Mouse (Mus musculus) myocyte (in vitro differentiated cells): Measurements from ENCODE around the gene Pnkp. TPM values are rescaled to one million over a fixed set of nuclear protein-coding genes. Genes with fewer than 3 reads are reported as not detected.

ENCODE experiments used
- H3K27me3 ChIP-seq: one replicate; pipeline ENCODE4 v1.6.1; 2011; ENCODE audit not compliant: control insufficient read depth, insufficient read depth, insufficient read length
- H3K36me3 ChIP-seq: one replicate; pipeline ENCODE4 v1.6.1; 2011; ENCODE audit not compliant: control insufficient read depth, insufficient read depth
- H3K4me2 ChIP-seq: one replicate; pipeline ENCODE4 v1.6.1; 2011; ENCODE audit warnings: low read depth, control low read depth
- H3K4me3 ChIP-seq: one replicate; pipeline ENCODE4 v1.5.1; 2011; ENCODE audit warnings: mild to moderate bottlenecking, control low read depth, moderate library complexity
- H3K79me2 ChIP-seq: one replicate; pipeline ENCODE4 v1.6.1; 2011; ENCODE audit not compliant: control insufficient read depth, insufficient read depth
- H3ac ChIP-seq: one replicate; pipeline ENCODE4 v1.6.1; 2011; ENCODE audit not compliant: control insufficient read depth, insufficient read length
- CEBPB ChIP-seq: IDR thresholded peaks from 2 replicates; pipeline ENCODE4 v1.6.1; 2011; ENCODE audit warnings: mild to moderate bottlenecking, moderate library complexity; ENCODE audit not compliant: poor library complexity, insufficient read depth, severe bottlenecking
- E2F4 ChIP-seq: IDR thresholded peaks from one replicate; pipeline ENCODE4 v1.6.1; 2011; ENCODE audit warnings: mild to moderate bottlenecking, control low read depth, moderate library complexity; ENCODE audit not compliant: insufficient read depth
- MAX ChIP-seq: IDR thresholded peaks from one replicate; pipeline ENCODE4 v1.6.1; 2011; ENCODE audit warnings: low read depth, mild to moderate bottlenecking, control low read depth
- MYOD1 ChIP-seq, 3 experiments: IDR thresholded peaks; one replicate each; pipeline ENCODE4 v1.6.1; 2011; ENCODE audit warnings: control low read depth in 2 of 3, low read depth in 2 of 3, mild to moderate bottlenecking in 2 of 3, moderate library complexity in 1 of 3; ENCODE audit not compliant: insufficient read length in 2 of 3, control insufficient read depth in 1 of 3
- MYOG ChIP-seq, 3 experiments: IDR thresholded peaks; one replicate each; pipeline ENCODE4 v1.6.1; 2011; ENCODE audit warnings: control low read depth in 2 of 3, low read depth in 2 of 3, mild to moderate bottlenecking in 2 of 3; ENCODE audit not compliant: insufficient read length in 2 of 3, control insufficient read depth in 1 of 3, insufficient read depth in 1 of 3
- POLR2A ChIP-seq: IDR thresholded peaks from one replicate; pipeline ENCODE4 v1.6.1; 2011; ENCODE audit warnings: low read depth, mild to moderate bottlenecking, control low read depth, moderate library complexity; ENCODE audit not compliant: insufficient read length
- POLR2AphosphoS2 ChIP-seq: IDR thresholded peaks from one replicate; pipeline ENCODE4 v1.6.1; 2011; ENCODE audit warnings: low read depth, control low read depth; ENCODE audit not compliant: insufficient read length
- REST ChIP-seq: IDR thresholded peaks from one replicate; pipeline ENCODE4 v1.6.1; 2011; ENCODE audit warnings: mild to moderate bottlenecking, control low read depth, moderate library complexity; ENCODE audit not compliant: insufficient read depth, insufficient read length
- TCF12 ChIP-seq: IDR thresholded peaks from one replicate; pipeline ENCODE4 v1.6.1; 2011; ENCODE audit warnings: mild to moderate bottlenecking, control low read depth; ENCODE audit not compliant: poor library complexity, insufficient read depth, severe bottlenecking
- TCF3 ChIP-seq: IDR thresholded peaks from one replicate; pipeline ENCODE4 v1.6.1; 2011; ENCODE audit warnings: low read depth, control low read depth; ENCODE audit not compliant: insufficient read length
- USF1 ChIP-seq: IDR thresholded peaks from one replicate; pipeline ENCODE4 v1.6.1; 2011; ENCODE audit warnings: low read depth, mild to moderate bottlenecking, control low read depth, moderate library complexity
- polyA plus RNA-seq: library from polyadenylated mRNA; unstranded; fragments of >200 nt; fragmentation: generic; extraction: Trizol; gene quantifications from one replicate; pipeline ENCODE4 v1.2.1, GENCODE M21; 2012; ENCODE audit warnings: missing spikeins

Pnkp gene
- 47.9 TPM for polyA plus RNA-seq

- Histone ChIP-seq H3K36me3 (peaks cover 5% of the 10 kb centered on the region), H3K79me2 (peaks cover 8% of the 10 kb centered on the region), H3K4me3 (peak within 1 kb of the TSS; percentile 64), H3K4me2 (peak within 1 kb of the TSS; percentile 84), H3ac (peak within 1 kb of the TSS; percentile 53), H3K27me3 (no peaks in the 10 kb centered on the region)
- TF ChIP-seq POLR2A (peak; percentile 65), CEBPB (peak; percentile 44; the same call in 1 of the 2 replicates), E2F4 (no peak), REST (no peak), MYOG (IDR thresholded peaks at IDR 0.05; ENCODE audit: control insufficient read depth in 1 of 3, insufficient read depth in 1 of 3, insufficient read length in 2 of 3, low read depth in 2 of 3) (no peak), POLR2AphosphoS2 (peak; percentile 74), TCF3 (no peak), MAX (no peak), USF1 (no peak)
Measured at GRCm38 (mm10) chr7:44857042-44857552, at the start of gene Pnkp. Gene Pnkp, plus strand, starts transcription at chr7:44857139.

- H3K79me2 ChIP-seq = peaks cover 6% of the 10 kb centered on the region
- H3K36me3 ChIP-seq = peaks cover 31% of the 10 kb centered on the region
- H3K4me2 ChIP-seq = no peak overlapping the region
- H3K27me3 ChIP-seq = peaks cover 14% of the 10 kb centered on the region
- TF ChIP-seq POLR2AphosphoS2 (peak; percentile 71), TCF3 (no peak), MYOD1 (IDR thresholded peaks at IDR 0.05; ENCODE audit: control insufficient read depth in 1 of 3, insufficient read length in 2 of 3, low read depth in 2 of 3) (no peak), REST (no peak), TCF12 (no peak), MAX (no peak)
- no peak overlapping the region for H3K4me3 ChIP-seq
- no peak overlapping the region for H3ac ChIP-seq
Measured at GRCm38 (mm10) chr7:44808927-44809326, 48.0 kb upstream of the Pnkp start.

- H3ac ChIP-seq = no peak overlapping the region
- H3K36me3 ChIP-seq = peaks cover 36% of the 10 kb centered on the region
- H3K4me2 ChIP-seq = no peak overlapping the region
- H3K4me3 ChIP-seq = no peak overlapping the region
- H3K27me3 ChIP-seq = peaks cover 8% of the 10 kb centered on the region
- TF ChIP-seq POLR2AphosphoS2 = peak; percentile 97
- TF ChIP-seq POLR2A = no peak
- TF ChIP-seq REST = no peak
- H3K79me2 ChIP-seq = peaks cover 11% of the 10 kb centered on the region
Measured at GRCm38 (mm10) chr7:44809466-44809865, 47.5 kb upstream of the Pnkp start.

GRCm38 (mm10) chr7:44810365-44810764 is 46.6 kb upstream of the Pnkp start:
- peaks cover 20% of the 10 kb centered on the region for H3K79me2 ChIP-seq
- peaks cover 4% of the 10 kb centered on the region for H3K27me3 ChIP-seq
- H3K4me2 ChIP-seq = no peak overlapping the region
- H3K4me3 ChIP-seq = no peak overlapping the region
- peaks cover 39% of the 10 kb centered on the region for H3K36me3 ChIP-seq
- TF ChIP-seq TCF12 = no peak
- TF ChIP-seq POLR2A = peak; percentile 10
- peak; percentile 69 for TF ChIP-seq POLR2AphosphoS2
- no peak overlapping the region for H3ac ChIP-seq

- no peak for TF ChIP-seq USF1
- no peak for TF ChIP-seq POLR2A
- peak; percentile 88 for TF ChIP-seq POLR2AphosphoS2
- TF ChIP-seq MYOD1 (IDR thresholded peaks at IDR 0.05; ENCODE audit: control insufficient read depth in 1 of 3, insufficient read length in 2 of 3, low read depth in 2 of 3) = no peak
- TF ChIP-seq TCF3 = no peak
- Histone ChIP-seq H3K36me3 (peaks cover 39% of the 10 kb centered on the region), H3K4me3 (no peak overlapping the region), H3K27me3 (no peaks in the 10 kb centered on the region), H3K4me2 (no peak overlapping the region), H3K79me2 (peaks cover 24% of the 10 kb centered on the region), H3ac (no peak overlapping the region)
Measured at GRCm38 (mm10) chr7:44810819-44811557, 46.0 kb upstream of the Pnkp start.

- H3K4me3 ChIP-seq = peak overlapping the region; percentile 94
Measured at GRCm38 (mm10) chr7:44812651-44813325, 44.2 kb upstream of the Pnkp start.

More at GRCm38 (mm10) chr7:44812651-44813325, 44.2 kb upstream of the Pnkp start:
- H3K79me2 ChIP-seq = peaks cover 37% of the 10 kb centered on the region
- H3ac ChIP-seq = no peak overlapping the region
- H3K4me2 ChIP-seq = no peak overlapping the region
- peaks cover 39% of the 10 kb centered on the region for H3K36me3 ChIP-seq
- no peaks in the 10 kb centered on the region for H3K27me3 ChIP-seq
- peak; percentile 29 for TF ChIP-seq POLR2A
- TF ChIP-seq USF1 = no peak
- TF ChIP-seq POLR2AphosphoS2 = peak; percentile 77
